Mouse (Mus musculus) adrenal gland, adult 18-20 months (tissue): ENCODE data around the gene Rnf25. TPM values are rescaled to one million over a fixed set of nuclear protein-coding genes. Genes with fewer than 3 reads are reported as not detected.

Source experiments
- DNase-seq, 2 experiments: peaks; one replicate each; pipeline ENCODE4 v3.0.0; 2021 to 2022; ENCODE audit warnings: low spot score in 2 of 2
- long read RNA-seq, 2 experiments: library from polyadenylated mRNA; stranded (forward); transcript quantifications; one replicate each; pipeline ENCODE4 v2.0.0; 2021
- total RNA-seq, 2 experiments: library from RNA; stranded (reverse); gene quantifications; 1 replicate in 1 of 2; 2 replicates in 1 of 2; pipeline ENCODE4 v1.2.3; 2021

Rnf25 gene
- 10 to 100 TPM; 53.8 to 59.6 TPM for total RNA-seq
- long read RNA-seq, experiment 1, transcript Rnf25-201 (10 exons, 1,479 nt): major isoform, 7 of 9 reads
- long read RNA-seq, experiment 1, partial matches to known transcripts: 0 of 9 reads
- long read RNA-seq, experiment 1, other reads (novel, unspliced or antisense): 2 of 9 reads
- long read RNA-seq, experiment 2, transcript Rnf25-201 (10 exons, 1,479 nt): major isoform, 7 of 14 reads
- long read RNA-seq, experiment 2, partial matches to known transcripts: 2 of 14 reads
- long read RNA-seq, experiment 2, other reads (novel, unspliced or antisense): 3 of 14 reads

DNA sequence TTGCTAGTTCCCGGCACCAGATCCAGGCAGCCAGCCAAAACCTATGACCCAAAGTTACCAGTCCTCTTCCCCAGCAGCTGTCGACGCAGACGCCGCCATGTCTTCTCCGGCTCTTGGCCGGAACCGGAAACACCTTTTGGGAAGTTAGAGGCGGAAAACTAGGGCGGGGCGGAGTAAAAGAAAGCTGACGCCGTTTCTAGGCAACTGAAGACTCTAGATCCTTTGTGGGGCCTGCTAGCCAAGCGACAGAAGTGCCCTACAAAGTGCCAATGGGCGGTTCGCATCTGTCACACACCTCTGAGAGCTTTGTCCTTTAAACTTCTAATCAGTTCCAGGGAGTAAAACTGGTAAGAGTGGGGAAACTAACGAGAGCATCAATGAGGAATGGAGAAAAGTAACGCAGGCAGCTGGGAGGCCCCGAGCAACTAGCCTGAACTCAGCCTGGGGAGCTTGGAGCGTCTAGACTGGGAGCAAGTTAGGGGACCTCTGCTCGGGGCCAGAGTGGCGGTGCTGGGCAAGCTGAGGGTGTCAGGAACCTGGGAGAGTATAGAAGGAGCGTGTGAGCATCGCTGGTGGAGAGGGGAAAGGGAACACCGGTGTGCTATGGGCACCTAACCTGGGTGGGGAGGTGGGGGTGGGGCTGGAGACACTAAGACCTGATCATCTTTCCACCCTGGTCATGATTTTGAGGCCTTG, at the start of gene Rnf25, which contains the start of gene Stk36:
TSS of gene Rnf25 (minus strand) at position 131 of the 696 bp plus-strand sequence.
TSS of gene Stk36 (plus strand) at position 179 of the 696 bp plus-strand sequence.
- DNase-seq: peak; percentile 79

GRCm38 (mm10) chr1:74643926-74644325, 42.7 kb upstream of the Rnf25 start:
- DNase-seq: no peak

- DNase-seq: no peak
These were observed 42.3 kb upstream of the Rnf25 start for GRCm38 (mm10) chr1:74643524-74643923.

GRCm38 (mm10) chr1:74632734-74633133, 31.5 kb upstream of the Rnf25 start:
- no peak for DNase-seq

GRCm38 (mm10) chr1:74628001-74628400, 26.8 kb upstream of the Rnf25 start:
- DNase-seq: no peak

DNA sequence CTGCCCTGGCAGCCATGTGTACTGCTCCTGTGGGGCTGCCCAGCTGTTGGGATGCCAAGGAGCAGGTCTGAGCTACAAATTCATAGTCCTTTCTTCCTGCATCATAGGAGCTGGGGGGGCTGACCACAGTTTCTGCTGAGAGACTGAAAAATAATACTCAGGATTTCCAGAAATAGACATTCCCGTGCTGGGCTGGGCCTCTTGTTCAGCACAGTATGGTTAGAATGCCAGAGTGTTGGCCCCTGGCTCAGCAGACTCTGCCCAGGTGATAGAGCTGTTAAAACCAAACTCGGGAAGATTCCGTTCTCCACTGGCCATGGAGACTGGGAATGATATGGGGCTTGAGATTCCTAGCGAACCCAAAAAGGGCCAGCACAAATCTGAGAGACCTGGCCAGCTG, 24.9 kb upstream of the Rnf25 start:
- no peak for DNase-seq

- DNase-seq: no peak
These were observed 23.0 kb upstream of the Rnf25 start for GRCm38 (mm10) chr1:74624183-74624582.

GRCm38 (mm10) chr1:74600501-74601266, 513 bp downstream of the Rnf25 start:
- DNase-seq: no peak

GRCm38 (mm10) chr1:74594434-74594833, 6.8 kb downstream of the Rnf25 start:
- DNase-seq: no peak

- DNase-seq: peak; percentile 95 to 97
These were observed 13.3 kb downstream of the Rnf25 start, which contains the start of the genes Zfp142 and Bcs1l for GRCm38 (mm10) chr1:74587773-74588445. Zfp142 (minus strand) TSS chr1:74588246. Bcs1l (plus strand) TSS chr1:74588289.

GRCm38 (mm10) chr1:74587233-74587772, 13.9 kb downstream of the Rnf25 start:
- DNase-seq: no peak

GRCm38 (mm10) chr1:74584616-74585398, 16.4 kb downstream of the Rnf25 start:
- DNase-seq: no peak

DNA sequence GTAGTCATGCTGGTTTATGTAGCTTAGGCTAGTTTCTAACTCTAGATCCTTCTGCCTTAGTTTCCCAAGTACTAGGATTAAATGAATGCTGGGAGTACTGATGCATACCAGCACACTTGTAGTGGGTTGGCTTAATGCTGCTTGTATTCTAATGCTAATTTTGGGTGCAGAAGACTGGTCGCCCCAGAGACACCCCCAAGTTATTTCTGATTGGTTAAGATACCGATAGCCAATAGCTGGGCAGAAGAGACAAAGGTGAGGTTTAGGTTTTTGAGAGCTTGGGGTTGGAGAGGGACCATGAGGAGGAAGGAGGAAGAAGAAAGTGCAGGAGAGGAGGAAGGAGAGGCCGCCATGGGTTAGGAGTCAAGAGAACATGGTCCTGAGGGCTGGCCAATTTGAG, 18.6 kb downstream of the Rnf25 start:
- no peak for DNase-seq

GRCm38 (mm10) chr1:74569739-74570719, 31.2 kb downstream of the Rnf25 start:
- DNase-seq: no peak

DNA sequence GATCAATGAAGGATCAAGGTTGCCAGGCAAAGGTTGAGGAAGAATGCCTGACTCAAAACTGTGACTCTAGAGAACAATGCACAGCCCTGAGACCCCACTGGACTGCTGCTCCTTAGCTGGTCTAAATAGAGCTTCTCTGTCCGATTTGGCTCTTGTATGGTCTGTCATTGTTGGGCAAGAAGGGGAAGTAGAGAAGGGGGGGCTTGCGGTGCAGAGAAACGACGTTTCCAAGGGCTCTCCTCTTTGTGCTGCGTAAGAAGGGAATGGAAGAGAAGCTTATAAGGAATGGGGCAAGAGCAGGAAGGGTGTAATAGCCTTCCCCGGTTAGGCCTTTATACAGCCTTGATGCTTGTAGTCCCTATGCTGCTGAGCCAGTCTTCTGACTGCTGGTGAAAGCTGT, 35.4 kb downstream of the Rnf25 start:
- DNase-seq: no peak

- no peak for DNase-seq
These were observed 42.1 kb downstream of the Rnf25 start for GRCm38 (mm10) chr1:74559061-74559460.

GRCm38 (mm10) chr1:74544184-74544583, 57.0 kb downstream of the Rnf25 start, which contains the start of gene Usp37:
Usp37 (minus strand) TSS chr1:74544284.
- no peak for DNase-seq
